Mouse (Mus musculus) forebrain, postnatal 0 days (tissue): Measurements from ENCODE around the gene Cldn15. TPM values are rescaled to one million over a fixed set of nuclear protein-coding genes. Genes with fewer than 3 reads are reported as not detected.

Experiments used
- ATAC-seq: fragments of 200-750 bp; cut with Nextera tagmentation; 2 replicates; pipeline ENCODE4 v1.8.0; 2017; ENCODE audit warnings: mild to moderate bottlenecking, moderate library complexity
- DNase-seq: peaks from one replicate; pipeline ENCODE4 v3.0.0-alpha.2; 2015
- H3K27ac ChIP-seq: fragments of 300-500 bp; sonication (generic); 2 replicates; pipeline ENCODE4 v1.5.1; 2014; ENCODE audit warnings: low read depth, mild to moderate bottlenecking, antibody characterized with exemption, low read length, moderate library complexity, mixed read lengths
- H3K27me3 ChIP-seq: fragments of 300-500 bp; sonication (generic); 2 replicates; pipeline ENCODE4 v1.6.1; 2014; ENCODE audit warnings: mild to moderate bottlenecking, low read length, mixed read lengths; ENCODE audit not compliant: insufficient read depth
- H3K36me3 ChIP-seq: fragments of 300-500 bp; sonication (generic); 2 replicates; pipeline ENCODE4 v1.6.1; 2014; ENCODE audit warnings: mild to moderate bottlenecking, moderate library complexity; ENCODE audit not compliant: insufficient read depth
- H3K4me1 ChIP-seq: fragments of 300-500 bp; sonication (generic); 2 replicates; pipeline ENCODE4 v1.6.1; 2014; ENCODE audit warnings: antibody characterized with exemption; ENCODE audit not compliant: insufficient read depth
- H3K4me2 ChIP-seq: fragments of 300-500 bp; sonication (generic); 2 replicates; pipeline ENCODE4 v1.6.1; 2014; ENCODE audit warnings: low read depth, mild to moderate bottlenecking, moderate library complexity
- H3K4me3 ChIP-seq: fragments of 300-500 bp; sonication (generic); 2 replicates; pipeline ENCODE4 v1.5.1; 2014; ENCODE audit warnings: low read depth, low read length, mixed read lengths
- H3K9ac ChIP-seq: fragments of 300-500 bp; sonication (generic); 2 replicates; pipeline ENCODE4 v1.6.1; 2014; ENCODE audit warnings: mild to moderate bottlenecking
- H3K9me3 ChIP-seq: fragments of 300-500 bp; sonication (generic); 2 replicates; pipeline ENCODE4 v1.6.1; 2016; ENCODE audit warnings: low read length
- CTCF ChIP-seq: sonication (generic); IDR thresholded peaks from 2 replicates; pipeline ENCODE4 v1.5.1; 2016; ENCODE audit warnings: antibody characterized with exemption, control low read depth, low read depth
- WGBS: fragments of 180-500 bp; shearing (Covaris S2); extraction: QIAGEN DNeasy Blood & Tissue Kit; methylation state at CpG from one replicate; pipeline ENCODE4 v1.1.7; 2014; 5-methylcytosine and 5-hydroxymethylcytosine counted together
- polyA plus RNA-seq: library from polyadenylated mRNA; unstranded; fragments of >200 nt; fragmentation: Nextera tagmentation; extraction: Ambion mirVana; gene quantifications from 2 replicates; pipeline ENCODE4 v1.2.1, GENCODE M21; 2015
- total RNA-seq: library from RNA; depleted of rRNA; stranded (reverse); fragments of >200 nt; gene quantifications from 2 replicates; pipeline ENCODE4 v1.2.3, GENCODE M21; 2014

Cldn15 gene
- total and polyA plus RNA-seq, 2 experiments from 2014 or later, result 0.13 to 0.33 TPM

DNA sequence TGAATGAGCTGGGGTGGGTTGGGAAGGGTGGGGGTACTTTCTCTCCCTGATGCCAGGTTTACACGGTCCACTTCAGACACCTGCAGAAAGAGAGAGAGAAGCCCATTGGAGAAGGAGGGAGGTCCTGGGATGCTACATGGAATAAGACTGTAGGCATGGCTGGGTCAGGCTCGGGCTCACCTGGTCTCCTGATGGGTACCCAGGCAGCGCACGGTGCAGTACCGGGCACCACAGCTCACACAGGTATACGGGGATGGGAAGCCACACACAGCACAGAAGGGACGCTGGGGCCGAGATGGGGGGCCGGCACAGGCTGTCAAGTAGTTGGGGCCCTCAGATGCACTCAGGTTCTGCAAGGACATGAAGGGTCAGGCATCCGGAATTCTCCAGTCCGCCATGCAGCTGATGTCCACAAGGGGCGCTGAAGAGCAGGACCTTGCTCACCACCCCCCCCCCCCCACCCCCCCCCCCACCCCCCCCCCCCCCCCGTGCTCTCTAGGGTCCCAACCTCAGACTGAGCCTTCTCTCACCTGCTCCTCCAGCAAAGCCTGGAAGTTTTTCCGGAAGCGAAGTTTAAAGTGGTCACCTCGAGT is 16.0 kb downstream of the Cldn15 start:
- H3K9me3 ChIP-seq, result no peaks in the 10 kb centered on the region
- no peak overlapping the region for H3K27ac ChIP-seq
- no peak for DNase-seq
- WGBS, result 43% methylated on average over 15 of the region's 16 CpGs
- TF ChIP-seq CTCF, result peak; percentile 59
- no peak overlapping the region for H3K9ac ChIP-seq
- no peaks in the 10 kb centered on the region for H3K27me3 ChIP-seq
- H3K4me3 ChIP-seq, result no peak overlapping the region
- no peak for ATAC-seq
- H3K36me3 ChIP-seq, result peaks cover 31% of the 10 kb centered on the region
- H3K4me1 ChIP-seq, result no peaks in the 10 kb centered on the region
- H3K4me2 ChIP-seq, result no peak overlapping the region

DNA sequence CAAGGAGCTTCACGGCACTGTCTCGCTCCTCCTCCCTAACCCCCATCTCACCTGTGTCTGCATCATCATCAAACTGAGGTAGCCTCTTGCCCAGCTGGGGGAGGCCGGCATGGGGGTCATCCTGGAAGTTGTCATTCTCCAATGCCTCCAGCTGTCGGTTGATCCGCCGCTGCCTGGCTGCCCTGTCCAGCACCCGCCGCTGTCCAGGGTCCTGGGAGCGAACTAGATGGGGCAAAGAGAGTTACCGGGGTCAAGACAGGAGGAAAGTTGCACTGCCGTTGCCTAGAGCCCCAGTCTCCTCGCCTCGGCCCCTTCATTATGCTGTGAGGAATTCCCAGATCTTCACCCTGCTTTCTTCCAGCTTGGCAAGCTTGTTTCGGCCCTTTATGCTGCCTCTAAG is 18.4 kb downstream of the Cldn15 start:
- no peak for TF ChIP-seq CTCF
- Histone ChIP-seq H3K27ac (no peak overlapping the region), H3K9me3 (no peaks in the 10 kb centered on the region), H3K4me3 (no peak overlapping the region), H3K27me3 (no peaks in the 10 kb centered on the region), H3K36me3 (peaks cover 41% of the 10 kb centered on the region), H3K9ac (no peak overlapping the region), H3K4me1 (peaks cover 3% of the 10 kb centered on the region; the same call in 1 of the 2 replicates), H3K4me2 (no peak overlapping the region)
- ATAC-seq, result no peak
- 59% methylated on average over 14 of the region's 14 CpGs for WGBS
- no peak for DNase-seq

DNA sequence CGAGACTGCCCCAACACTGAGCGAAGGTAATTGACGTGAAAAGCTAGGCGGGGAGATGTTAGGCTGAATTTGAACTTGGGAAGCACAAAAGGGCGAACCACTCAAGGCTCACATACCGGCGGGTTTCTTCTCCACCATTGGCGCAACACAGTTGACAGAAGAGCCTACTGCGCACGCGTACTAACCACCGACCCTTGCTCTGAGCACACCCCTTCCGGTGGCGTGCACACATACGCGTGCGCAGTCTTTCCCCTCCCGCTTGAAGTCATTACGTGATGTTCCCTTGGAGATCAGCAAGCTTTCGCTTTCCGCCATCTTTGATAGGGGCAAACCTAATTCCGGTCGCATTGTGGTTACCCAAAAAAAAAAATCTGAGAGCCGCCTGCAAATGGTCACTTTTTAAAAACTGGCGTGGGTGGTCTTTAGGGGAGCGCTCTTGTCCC is 20.3 kb downstream of the Cldn15 start, which contains the start of gene Plod3:
Plod3 (plus strand) TSS at position 325 of the 443 bp plus-strand sequence.
- under 1% methylated on average over 26 of the region's 26 CpGs for WGBS
- DNase-seq, result peak; percentile 100
- TF ChIP-seq CTCF, result no peak; the same call in none of the 2 replicates

DNA sequence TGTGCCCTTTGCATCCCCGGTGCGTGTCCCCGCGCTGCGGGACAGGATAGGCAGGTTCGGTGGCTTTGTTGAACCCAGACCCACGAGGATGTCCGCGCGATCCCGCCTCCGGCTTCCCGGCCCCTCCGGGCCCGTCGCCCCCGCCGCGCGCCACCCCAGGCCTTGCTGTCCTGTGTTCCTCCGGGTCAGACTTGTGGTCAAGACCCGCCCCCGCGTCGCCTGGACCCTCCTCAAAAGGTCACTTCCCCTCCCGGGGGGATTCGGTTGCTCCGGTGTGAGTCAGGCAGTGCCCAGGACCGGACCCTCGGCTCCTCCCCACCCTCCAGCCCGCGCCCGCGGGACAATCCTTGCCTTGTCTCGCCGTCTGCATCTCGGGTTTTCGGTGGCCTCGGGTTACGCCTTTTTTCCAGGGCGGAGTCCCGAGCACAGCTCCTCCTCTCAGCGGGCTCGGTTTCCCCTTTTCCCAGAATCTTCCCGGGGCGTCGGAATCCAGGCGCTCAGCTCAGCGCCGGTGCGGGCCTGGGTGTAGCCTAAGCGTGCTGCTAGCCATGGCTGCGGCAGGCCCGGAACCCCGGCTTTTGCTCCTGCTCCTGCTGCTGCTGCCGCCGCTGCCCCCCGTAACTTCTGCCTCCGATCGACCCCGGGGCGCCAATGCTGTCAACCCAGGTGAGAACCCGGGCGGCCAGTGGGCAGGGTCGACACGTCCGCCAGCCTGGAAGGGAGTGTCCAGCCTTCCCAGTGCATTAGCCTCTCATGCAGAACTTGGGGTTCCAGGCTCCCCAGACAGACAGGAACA is 20.9 kb downstream of the Cldn15 start:
- peak; percentile 80 for DNase-seq
- Histone ChIP-seq H3K9me3 (no peaks in the 10 kb centered on the region), H3K4me3 (peak overlapping the region; percentile 98), H3K4me2 (peak overlapping the region; percentile 91), H3K36me3 (peaks cover 54% of the 10 kb centered on the region), H3K27me3 (no peaks in the 10 kb centered on the region), H3K9ac (peak overlapping the region; percentile 99), H3K4me1 (peaks cover 3% of the 10 kb centered on the region; the same call in 1 of the 2 replicates), H3K27ac (peak overlapping the region; percentile 96)
- under 1% methylated on average over 66 of the region's 67 CpGs for WGBS
- ATAC-seq, result peak; percentile 63
- TF ChIP-seq CTCF, result no peak

More for the DNA sequence above, 20.3 kb downstream of the Cldn15 start, which contains the start of gene Plod3:
- Histone ChIP-seq H3K27me3 (no peaks in the 10 kb centered on the region), H3K9ac (peak within 1 kb of the TSS; percentile 99), H3K4me2 (peak within 1 kb of the TSS; percentile 91), H3K9me3 (no peaks in the 10 kb centered on the region), H3K4me3 (peak within 1 kb of the TSS; percentile 98), H3K4me1 (peaks cover 3% of the 10 kb centered on the region; the same call in 1 of the 2 replicates), H3K27ac (peak within 1 kb of the TSS; percentile 96), H3K36me3 (peaks cover 54% of the 10 kb centered on the region)
- ATAC-seq, result peak; percentile 97

DNA sequence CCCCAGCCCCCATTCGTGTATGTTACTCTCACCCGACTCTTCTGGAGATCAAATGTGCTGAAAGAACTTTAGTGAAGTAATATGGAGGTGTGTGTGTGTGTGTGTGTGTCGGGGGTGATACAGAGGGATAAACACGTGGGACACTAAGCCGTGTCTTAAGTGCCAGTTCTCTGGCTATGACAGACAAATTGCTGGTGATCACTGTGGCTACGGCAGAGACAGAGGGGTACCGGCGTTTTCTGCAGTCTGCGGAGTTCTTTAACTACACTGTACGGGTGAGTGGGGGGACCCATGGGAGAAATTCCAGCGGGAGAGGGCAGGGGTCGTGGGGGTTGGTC is 21.5 kb downstream of the Cldn15 start, which contains the start of gene Znhit1:
Znhit1 (minus strand) TSS at position 88 of the 338 bp plus-strand sequence.
- 4% methylated on average over 12 of the region's 12 CpGs for WGBS
- TF ChIP-seq CTCF, result no peak
- H3K27me3 ChIP-seq, result no peaks in the 10 kb centered on the region
- peak within 1 kb of the TSS; percentile 99 for H3K9ac ChIP-seq
- peaks cover 59% of the 10 kb centered on the region for H3K36me3 ChIP-seq
- ATAC-seq (no peak), DNase-seq (peak; percentile 46)
- peak within 1 kb of the TSS; percentile 98 for H3K4me3 ChIP-seq
- peaks cover 3% of the 10 kb centered on the region; the same call in 1 of the 2 replicates for H3K4me1 ChIP-seq
- no peaks in the 10 kb centered on the region for H3K9me3 ChIP-seq
- peak within 1 kb of the TSS; percentile 96 for H3K27ac ChIP-seq
- peak within 1 kb of the TSS; percentile 91 for H3K4me2 ChIP-seq

DNA sequence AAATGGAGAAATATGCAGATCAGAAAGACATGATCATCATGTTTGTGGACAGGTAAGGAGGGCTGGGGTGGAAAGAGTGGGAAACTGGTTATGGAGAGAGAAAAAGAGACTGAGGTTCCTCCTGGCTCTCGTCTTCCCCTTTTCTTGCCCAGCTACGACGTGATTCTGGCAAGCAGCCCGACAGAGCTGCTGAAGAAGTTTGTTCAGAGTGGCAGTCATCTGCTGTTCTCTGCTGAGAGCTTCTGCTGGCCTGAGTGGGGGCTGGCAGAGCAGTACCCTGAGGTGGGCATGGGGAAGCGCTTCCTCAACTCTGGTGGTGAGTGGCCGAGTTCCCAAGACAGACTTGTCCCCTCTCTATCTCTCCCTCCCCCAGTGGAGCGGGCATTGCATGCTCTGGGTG is 22.0 kb downstream of the Cldn15 start:
- WGBS, result 55% methylated on average over 7 of the region's 7 CpGs
- ATAC-seq (no peak), DNase-seq (peak; percentile 40)
- peak overlapping the region; percentile 91 for H3K4me2 ChIP-seq
- peak overlapping the region; percentile 99; the same call in 1 of the 2 replicates for H3K9ac ChIP-seq
- peak overlapping the region; percentile 96; the same call in 1 of the 2 replicates for H3K27ac ChIP-seq
- H3K4me3 ChIP-seq, result peak overlapping the region; percentile 98
- TF ChIP-seq CTCF, result no peak
- peaks cover 59% of the 10 kb centered on the region for H3K36me3 ChIP-seq
- H3K4me1 ChIP-seq, result peaks cover 3% of the 10 kb centered on the region; the same call in 1 of the 2 replicates
- no peaks in the 10 kb centered on the region for H3K9me3 ChIP-seq
- no peaks in the 10 kb centered on the region for H3K27me3 ChIP-seq
